Mouse (Mus musculus): ENCODE results near the gene Ppfia1. TPM values are rescaled to one million over a fixed set of nuclear protein-coding genes. Genes with fewer than 3 reads are reported as not detected.

The Ppfia1 gene
- polyA plus RNA-seq, 1 experiment from 2014 or later = 19.2 TPM

- no peak for ATAC-seq (ENCODE audit: insufficient read depth, low FRiP score)
- Histone ChIP-seq H3K9me3 (replicated peaks; ENCODE audit: control insufficient read depth, low read length) (no peaks in the 10 kb centered on the region), H3K27ac (ENCODE audit: low read length) (no peak overlapping the region), H3K9ac (ENCODE audit: low read length) (no peak overlapping the region), H3K4me2 (ENCODE audit: low read depth, low read length) (no peak overlapping the region), H3K4me1 (ENCODE audit: control insufficient read depth, insufficient read depth, low read length) (no peaks in the 10 kb centered on the region), H3K27me3 (ENCODE audit: control insufficient read depth, insufficient read depth, low read length) (no peaks in the 10 kb centered on the region), H3K36me3 (ENCODE audit: control insufficient read depth, insufficient read depth, low read length) (peaks cover 32% of the 10 kb centered on the region), H3K4me3 (replicated peaks; ENCODE audit: low read length) (no peak overlapping the region)
- WGBS = 100% methylated on average over 1 of the region's 1 CpGs
Observed at GRCm38 (mm10) chr7:144479569-144479968, 74.0 kb downstream of the Ppfia1 start.

DNA sequence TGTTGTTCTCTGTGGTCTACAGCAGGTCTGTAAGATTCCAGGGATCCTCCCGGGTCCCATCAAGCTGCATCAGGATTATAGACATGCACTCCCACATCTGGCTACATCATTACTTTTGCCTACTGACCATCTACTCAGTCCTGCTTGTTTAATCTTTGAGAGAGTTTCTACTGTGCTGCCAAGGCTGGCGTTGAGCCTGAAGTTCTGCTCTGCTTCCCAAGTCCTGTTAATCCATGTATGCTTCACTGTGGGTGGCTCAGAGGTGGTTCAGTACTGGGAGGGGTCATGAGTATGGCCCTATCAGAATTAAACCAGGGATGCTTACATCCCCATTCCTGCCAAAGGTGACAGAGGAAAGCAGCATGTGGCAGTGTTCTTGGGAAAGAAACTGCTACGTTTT, 77.8 kb downstream of the Ppfia1 start:
- H3K9ac ChIP-seq (ENCODE audit: low read length) = no peak overlapping the region
- no peak overlapping the region for H3K4me2 ChIP-seq (ENCODE audit: low read depth, low read length)

DNA sequence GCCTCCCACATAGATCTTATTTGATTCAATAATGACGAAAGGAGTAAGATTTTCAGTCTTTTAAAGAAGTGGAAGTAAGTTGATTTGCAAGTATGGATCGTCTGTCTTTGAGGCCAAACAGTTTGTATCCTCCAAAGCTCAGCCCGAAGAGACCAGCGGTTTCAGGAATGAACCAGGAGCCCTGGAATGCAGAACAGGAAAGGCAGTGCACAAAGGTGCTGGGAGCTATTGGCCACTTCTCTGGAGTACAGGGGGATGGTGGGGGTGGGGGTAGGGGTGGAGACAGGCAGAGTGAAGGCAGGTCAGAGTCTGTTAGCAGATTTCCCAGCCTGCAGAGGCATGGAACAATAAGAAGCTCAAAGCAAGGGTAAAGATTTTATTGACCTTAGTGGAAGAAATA, 80.0 kb downstream of the Ppfia1 start:
- Histone ChIP-seq H3K4me2 (ENCODE audit: low read depth, low read length) (no peak overlapping the region), H3K9ac (ENCODE audit: low read length) (no peak overlapping the region), H3K4me3 (replicated peaks; ENCODE audit: low read length) (no peak overlapping the region), H3K36me3 (ENCODE audit: control insufficient read depth, insufficient read depth, low read length) (peaks cover 1% of the 10 kb centered on the region; the same call in 1 of the 2 replicates), H3K9me3 (replicated peaks; ENCODE audit: control insufficient read depth, low read length) (no peaks in the 10 kb centered on the region), H3K27me3 (ENCODE audit: control insufficient read depth, insufficient read depth, low read length) (no peaks in the 10 kb centered on the region), H3K27ac (ENCODE audit: low read length) (no peak overlapping the region), H3K4me1 (ENCODE audit: control insufficient read depth, insufficient read depth, low read length) (peaks cover 12% of the 10 kb centered on the region)
- 47% methylated on average over 4 of the region's 4 CpGs for WGBS
- no peak for ATAC-seq (ENCODE audit: insufficient read depth, low FRiP score)

More for the DNA sequence above, 77.8 kb downstream of the Ppfia1 start:
- H3K27ac ChIP-seq (ENCODE audit: low read length) = no peak overlapping the region
- no peaks in the 10 kb centered on the region for H3K4me1 ChIP-seq (ENCODE audit: control insufficient read depth, insufficient read depth, low read length)
- no peaks in the 10 kb centered on the region for H3K9me3 ChIP-seq (replicated peaks; ENCODE audit: control insufficient read depth, low read length)
- no peak overlapping the region for H3K4me3 ChIP-seq (replicated peaks; ENCODE audit: low read length)
- no peak for ATAC-seq (ENCODE audit: insufficient read depth, low FRiP score)
- H3K27me3 ChIP-seq (ENCODE audit: control insufficient read depth, insufficient read depth, low read length) = no peaks in the 10 kb centered on the region
- 80% methylated on average over 3 of the region's 3 CpGs for WGBS
- H3K36me3 ChIP-seq (ENCODE audit: control insufficient read depth, insufficient read depth, low read length) = peaks cover 7% of the 10 kb centered on the region; the same call in 1 of the 2 replicates

DNA sequence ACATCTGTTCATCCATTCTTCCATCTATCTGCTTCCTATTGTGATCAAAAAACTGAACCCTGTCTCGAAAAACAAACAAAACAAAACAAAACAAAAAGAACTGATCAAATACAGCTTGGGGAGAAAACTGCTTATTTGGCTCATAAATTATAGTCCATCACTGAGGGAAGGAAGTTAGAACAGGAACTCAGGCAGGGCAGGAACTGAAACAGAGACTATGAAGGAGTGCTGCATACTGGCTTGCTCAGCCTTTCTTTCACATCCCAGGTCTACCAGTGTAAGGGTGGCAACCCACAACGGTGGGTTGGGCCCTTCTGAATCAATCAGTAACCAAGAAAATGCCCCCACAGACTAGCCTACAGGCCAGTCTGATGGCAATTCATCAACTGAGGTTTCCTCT, 82.4 kb downstream of the Ppfia1 start:
- no peaks in the 10 kb centered on the region for H3K9me3 ChIP-seq (replicated peaks; ENCODE audit: control insufficient read depth, low read length)
- H3K36me3 ChIP-seq (ENCODE audit: control insufficient read depth, insufficient read depth, low read length) = no peaks in the 10 kb centered on the region
- H3K4me1 ChIP-seq (ENCODE audit: control insufficient read depth, insufficient read depth, low read length) = peaks cover 12% of the 10 kb centered on the region
- 71% methylated on average over 2 of the region's 2 CpGs for WGBS
- ATAC-seq (ENCODE audit: insufficient read depth, low FRiP score) = no peak
- H3K4me3 ChIP-seq (replicated peaks; ENCODE audit: low read length) = peak overlapping the region; percentile 93
- peak overlapping the region; percentile 77 for H3K4me2 ChIP-seq (ENCODE audit: low read depth, low read length)
- H3K9ac ChIP-seq (ENCODE audit: low read length) = peak overlapping the region; percentile 98
- peak overlapping the region; percentile 96; the same call in 1 of the 2 replicates for H3K27ac ChIP-seq (ENCODE audit: low read length)
- H3K27me3 ChIP-seq (ENCODE audit: control insufficient read depth, insufficient read depth, low read length) = no peaks in the 10 kb centered on the region

GRCm38 (mm10) chr7:144470545-144471059, 82.9 kb downstream of the Ppfia1 start, which contains the start of gene Cttn:
Gene Cttn (minus strand): TSS chr7:144471009.
- Histone ChIP-seq H3K9me3 (replicated peaks; ENCODE audit: control insufficient read depth, low read length) (no peaks in the 10 kb centered on the region), H3K36me3 (ENCODE audit: control insufficient read depth, insufficient read depth, low read length) (no peaks in the 10 kb centered on the region), H3K9ac (ENCODE audit: low read length) (peak within 1 kb of the TSS; percentile 98), H3K27me3 (ENCODE audit: control insufficient read depth, insufficient read depth, low read length) (no peaks in the 10 kb centered on the region), H3K27ac (ENCODE audit: low read length) (peak within 1 kb of the TSS; percentile 96), H3K4me2 (ENCODE audit: low read depth, low read length) (peak within 1 kb of the TSS; percentile 77), H3K4me3 (replicated peaks; ENCODE audit: low read length) (peak within 1 kb of the TSS; percentile 93), H3K4me1 (ENCODE audit: control insufficient read depth, insufficient read depth, low read length) (peaks cover 12% of the 10 kb centered on the region)
- ATAC-seq (ENCODE audit: insufficient read depth, low FRiP score) = peak; percentile 91
- under 1% methylated on average over 30 of the region's 30 CpGs for WGBS

DNA sequence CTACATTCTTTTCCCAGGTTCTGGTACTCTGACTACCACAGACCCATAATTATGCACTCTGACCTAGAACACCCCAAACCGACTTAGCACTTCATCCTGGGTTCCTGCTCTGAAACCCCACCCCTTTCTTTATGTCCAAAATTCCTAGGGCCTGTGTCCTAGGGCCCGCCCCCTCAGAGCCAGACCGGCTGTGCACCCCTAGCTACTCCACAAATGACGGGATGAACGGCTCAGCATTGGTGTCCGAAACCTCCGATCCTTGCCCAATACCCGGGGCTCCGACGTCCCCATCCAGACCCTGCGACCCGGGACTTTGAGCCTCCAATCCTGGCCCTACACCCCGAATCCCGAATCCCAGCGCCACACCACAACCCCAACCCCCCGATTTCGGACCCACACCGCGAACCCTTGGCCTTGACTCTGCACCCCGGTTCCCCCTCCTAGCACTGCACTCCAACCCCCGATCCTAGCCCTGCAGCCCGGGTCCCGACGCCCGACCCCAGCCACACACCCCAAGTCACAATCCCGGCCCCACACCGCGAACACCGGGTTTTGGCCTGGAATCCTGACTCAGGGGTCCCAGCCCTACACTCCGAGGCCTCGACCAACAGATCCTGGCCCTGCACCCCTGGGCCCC, 83.5 kb downstream of the Ppfia1 start:
- H3K4me3 ChIP-seq (replicated peaks; ENCODE audit: low read length) = peak overlapping the region; percentile 93
- peak; percentile 30 for ATAC-seq (ENCODE audit: insufficient read depth, low FRiP score)
- peak overlapping the region; percentile 77 for H3K4me2 ChIP-seq (ENCODE audit: low read depth, low read length)
- H3K27me3 ChIP-seq (ENCODE audit: control insufficient read depth, insufficient read depth, low read length) = no peaks in the 10 kb centered on the region
- peak overlapping the region; percentile 98 for H3K9ac ChIP-seq (ENCODE audit: low read length)
- H3K4me1 ChIP-seq (ENCODE audit: control insufficient read depth, insufficient read depth, low read length) = peaks cover 12% of the 10 kb centered on the region
- 2% methylated on average over 31 of the region's 31 CpGs for WGBS
- peak overlapping the region; percentile 96 for H3K27ac ChIP-seq (ENCODE audit: low read length)
- H3K9me3 ChIP-seq (replicated peaks; ENCODE audit: control insufficient read depth, low read length) = no peaks in the 10 kb centered on the region
- no peaks in the 10 kb centered on the region for H3K36me3 ChIP-seq (ENCODE audit: control insufficient read depth, insufficient read depth, low read length)

GRCm38 (mm10) chr7:144469181-144469641, 84.3 kb downstream of the Ppfia1 start:
- H3K4me1 ChIP-seq (ENCODE audit: control insufficient read depth, insufficient read depth, low read length) = peaks cover 12% of the 10 kb centered on the region
- H3K27ac ChIP-seq (ENCODE audit: low read length) = peak overlapping the region; percentile 96
- H3K36me3 ChIP-seq (ENCODE audit: control insufficient read depth, insufficient read depth, low read length) = 0 out of 2 replicates have a peak, but pooled peaks cover 5% of the 10 kb centered on the region
- WGBS = 5% methylated on average over 4 of the region's 4 CpGs
- peak; percentile 65 for ATAC-seq (ENCODE audit: insufficient read depth, low FRiP score)
- H3K4me3 ChIP-seq (replicated peaks; ENCODE audit: low read length) = peak overlapping the region; percentile 93
- no peaks in the 10 kb centered on the region for H3K27me3 ChIP-seq (ENCODE audit: control insufficient read depth, insufficient read depth, low read length)
- H3K4me2 ChIP-seq (ENCODE audit: low read depth, low read length) = peak overlapping the region; percentile 77
- H3K9ac ChIP-seq (ENCODE audit: low read length) = peak overlapping the region; percentile 98
- no peaks in the 10 kb centered on the region for H3K9me3 ChIP-seq (replicated peaks; ENCODE audit: control insufficient read depth, low read length)

DNA sequence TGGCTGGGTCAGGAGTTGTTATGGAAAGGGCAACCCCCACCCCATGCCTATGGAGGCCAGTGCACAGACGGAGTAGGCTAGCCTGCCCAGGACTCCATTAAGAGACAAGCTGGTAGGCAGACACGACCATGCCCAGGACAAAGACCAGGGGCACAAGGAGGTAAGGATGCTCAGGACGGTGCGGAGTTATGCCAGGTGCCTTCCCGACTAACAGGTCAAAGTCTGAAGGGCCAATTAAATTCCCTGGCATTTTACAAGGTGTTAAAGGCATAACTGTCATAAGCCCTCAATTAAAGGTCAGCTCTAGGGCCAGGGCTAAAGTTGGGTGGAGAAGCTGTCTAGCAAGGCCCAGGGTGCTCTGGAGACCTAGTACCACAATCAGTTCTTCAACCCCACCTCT, 84.8 kb downstream of the Ppfia1 start:
- Histone ChIP-seq H3K4me1 (ENCODE audit: control insufficient read depth, insufficient read depth, low read length) (peaks cover 12% of the 10 kb centered on the region), H3K4me3 (replicated peaks; ENCODE audit: low read length) (peak overlapping the region; percentile 93), H3K9me3 (replicated peaks; ENCODE audit: control insufficient read depth, low read length) (no peaks in the 10 kb centered on the region), H3K27me3 (ENCODE audit: control insufficient read depth, insufficient read depth, low read length) (no peaks in the 10 kb centered on the region), H3K36me3 (ENCODE audit: control insufficient read depth, insufficient read depth, low read length) (0 out of 2 replicates have a peak, but pooled peaks cover 5% of the 10 kb centered on the region), H3K9ac (ENCODE audit: low read length) (no peak overlapping the region; the same call in 1 of the 2 replicates), H3K27ac (ENCODE audit: low read length) (peak overlapping the region; percentile 96), H3K4me2 (ENCODE audit: low read depth, low read length) (peak overlapping the region; percentile 77)
- WGBS = 73% methylated on average over 5 of the region's 5 CpGs
- no peak for ATAC-seq (ENCODE audit: insufficient read depth, low FRiP score)

DNA sequence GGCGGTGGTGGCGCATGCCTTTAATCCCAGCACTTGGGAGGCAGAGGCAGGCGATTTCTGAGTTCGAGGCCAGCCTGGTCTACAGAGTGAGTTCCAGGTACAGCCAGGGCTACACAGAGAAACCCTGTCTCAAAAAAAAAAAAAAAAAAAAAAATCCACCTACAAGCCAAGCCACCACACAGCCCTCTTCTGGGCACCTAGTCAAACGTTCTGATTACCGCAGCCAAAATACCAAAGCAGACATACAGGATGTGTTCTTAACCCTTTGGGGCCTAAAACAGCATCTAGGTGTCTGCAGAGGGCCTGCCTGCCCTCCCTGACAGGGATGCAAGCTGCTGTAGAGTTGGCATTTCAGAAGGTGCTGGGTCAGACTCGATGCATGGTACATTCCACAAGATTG, 91.0 kb downstream of the Ppfia1 start:
- H3K4me2 ChIP-seq (ENCODE audit: low read depth, low read length) = no peak overlapping the region
- H3K4me3 ChIP-seq (replicated peaks; ENCODE audit: low read length) = no peak overlapping the region
- H3K9me3 ChIP-seq (replicated peaks; ENCODE audit: control insufficient read depth, low read length) = no peaks in the 10 kb centered on the region
- no peak for ATAC-seq (ENCODE audit: insufficient read depth, low FRiP score)
- peaks cover 40% of the 10 kb centered on the region for H3K36me3 ChIP-seq (ENCODE audit: control insufficient read depth, insufficient read depth, low read length)
- no peaks in the 10 kb centered on the region for H3K27me3 ChIP-seq (ENCODE audit: control insufficient read depth, insufficient read depth, low read length)
- no peak overlapping the region for H3K9ac ChIP-seq (ENCODE audit: low read length)
- WGBS = 80% methylated on average over 7 of the region's 7 CpGs
- no peak overlapping the region for H3K27ac ChIP-seq (ENCODE audit: low read length)
- no peaks in the 10 kb centered on the region for H3K4me1 ChIP-seq (ENCODE audit: control insufficient read depth, insufficient read depth, low read length)
